Mouse (Mus musculus) kidney, adult 9 months (tissue): ENCODE data around the gene Tada2b.

Experiments used
- DNase-seq: peaks from one replicate; pipeline ENCODE4 v3.0.0; 2022

Tada2b gene

DNA sequence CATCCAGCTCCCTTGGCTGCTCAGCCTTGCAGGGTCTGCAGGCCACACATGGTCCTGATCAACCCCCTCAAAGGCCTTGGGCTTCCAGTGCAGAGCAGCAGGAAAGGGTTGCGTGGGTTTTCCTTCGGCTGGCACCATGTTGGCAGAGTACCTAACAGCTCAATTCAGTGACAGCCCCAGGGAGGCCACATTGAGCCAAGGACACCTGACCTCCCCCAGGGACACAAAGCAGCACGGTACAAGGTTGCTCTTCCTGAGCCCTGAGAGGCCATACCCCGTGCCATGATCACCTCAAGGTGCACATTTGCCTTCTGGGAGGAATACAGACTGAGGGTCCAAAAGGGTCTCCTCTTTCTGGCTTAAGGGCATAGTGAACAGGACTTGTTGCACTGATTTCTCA, 39.5 kb downstream of the Tada2b start:
- DNase-seq = no peak

DNA sequence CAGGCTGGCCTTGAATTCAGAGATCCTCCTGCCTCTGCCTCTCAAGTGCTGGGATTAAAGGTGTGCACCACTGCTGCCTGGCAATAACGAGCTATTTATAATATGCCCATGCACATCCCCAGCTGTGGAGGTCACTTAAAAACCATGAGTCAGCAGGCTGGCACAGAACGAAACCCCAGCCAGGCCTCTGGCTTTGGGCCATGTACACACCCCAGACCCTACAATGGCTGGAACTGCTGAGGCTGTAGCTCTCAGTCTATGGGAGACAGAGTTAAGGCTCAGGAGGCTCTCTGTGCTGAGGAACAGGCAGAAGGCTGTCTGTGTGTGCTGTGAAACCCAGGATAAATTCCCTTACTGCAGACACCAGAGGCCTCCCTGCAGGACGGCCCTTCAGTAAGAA, 43.3 kb downstream of the Tada2b start:
- no peak for DNase-seq

DNA sequence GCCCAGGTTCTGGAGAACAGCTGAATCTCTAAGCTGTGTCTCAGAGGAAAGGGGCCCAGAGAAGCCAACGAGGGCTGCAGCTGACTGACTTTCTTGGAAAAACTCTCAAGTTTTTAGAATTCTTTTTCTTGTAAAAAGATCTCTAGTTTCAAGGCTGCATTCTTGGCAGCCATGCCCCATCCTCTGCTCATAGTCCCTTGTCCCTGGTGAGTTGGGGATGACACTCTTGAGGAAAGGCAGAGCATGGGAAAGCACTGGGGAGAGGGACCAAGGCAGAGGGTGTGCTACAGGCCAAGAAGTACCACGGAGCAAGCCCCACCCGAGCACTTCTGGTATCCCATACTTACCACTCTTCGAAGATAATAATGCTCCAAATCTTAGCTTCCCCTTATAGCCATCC, 47.2 kb downstream of the Tada2b start:
- no peak for DNase-seq

DNA sequence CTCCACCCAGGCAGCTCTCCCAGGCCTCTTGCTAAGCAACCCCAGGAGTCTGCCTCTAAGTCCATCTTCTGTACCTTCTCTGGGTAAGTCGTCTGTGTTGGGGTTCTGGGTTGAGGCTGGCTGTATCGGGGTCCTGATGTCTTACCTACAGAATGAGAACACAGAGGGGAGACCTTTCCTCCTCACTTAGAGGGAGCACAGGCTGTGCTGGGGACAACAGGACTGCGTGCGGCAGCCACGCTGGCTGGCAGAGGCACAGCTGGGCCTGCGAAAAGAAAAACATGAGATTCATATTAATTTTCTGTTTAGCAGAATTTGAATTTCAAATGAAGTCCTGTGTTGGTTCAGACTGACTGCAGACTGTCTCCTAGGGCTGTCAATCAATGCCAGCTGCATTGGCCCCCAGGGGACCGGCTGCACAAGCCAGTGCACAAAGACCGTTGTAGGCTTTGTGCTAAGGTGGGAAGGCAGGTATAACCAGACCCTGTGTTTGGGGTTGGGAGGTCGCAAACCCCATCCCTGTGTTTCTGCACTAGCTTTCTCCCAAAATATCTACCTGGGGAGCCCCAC, 49.6 kb downstream of the Tada2b start:
- no peak for DNase-seq

DNA sequence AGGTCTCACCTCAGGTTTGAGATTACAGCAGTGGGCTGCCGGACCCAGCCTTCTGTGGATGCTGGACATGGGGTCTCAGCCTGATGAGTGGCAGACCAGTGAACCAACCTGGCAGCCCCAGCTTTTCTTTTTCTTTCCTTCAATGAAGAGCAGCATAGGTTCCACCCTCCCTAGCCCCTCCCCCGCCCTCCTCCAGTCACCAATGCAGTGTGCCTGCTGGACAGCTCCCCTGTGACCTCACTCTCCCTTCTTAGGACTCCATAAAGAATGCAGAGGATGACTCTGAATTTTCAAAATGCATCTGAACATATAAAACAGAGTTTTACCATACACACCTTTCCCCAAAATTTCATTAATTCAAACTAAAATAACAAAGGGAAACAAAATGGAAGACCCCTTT, 52.4 kb downstream of the Tada2b start:
- DNase-seq = no peak

DNA sequence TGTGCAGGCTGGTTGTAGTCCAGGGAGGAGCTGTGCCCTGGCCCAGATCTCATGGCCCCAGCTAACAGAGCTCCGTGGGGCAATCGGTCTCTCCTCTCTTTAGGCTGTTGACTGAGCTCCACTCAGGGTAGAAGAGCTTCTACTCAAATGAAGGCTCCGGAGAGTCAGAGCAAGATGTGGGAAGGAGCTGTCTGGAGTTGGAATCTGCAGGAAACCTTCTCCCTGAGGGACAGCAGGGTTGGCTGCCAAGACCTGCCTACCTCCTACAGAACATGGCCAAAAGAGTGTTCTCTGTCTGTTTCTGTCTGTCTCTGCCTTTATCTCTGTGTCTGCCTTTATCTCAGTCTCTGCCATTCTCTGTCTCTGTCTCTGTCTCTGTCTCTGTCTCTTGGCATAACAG, 54.5 kb downstream of the Tada2b start:
- DNase-seq = no peak

DNA sequence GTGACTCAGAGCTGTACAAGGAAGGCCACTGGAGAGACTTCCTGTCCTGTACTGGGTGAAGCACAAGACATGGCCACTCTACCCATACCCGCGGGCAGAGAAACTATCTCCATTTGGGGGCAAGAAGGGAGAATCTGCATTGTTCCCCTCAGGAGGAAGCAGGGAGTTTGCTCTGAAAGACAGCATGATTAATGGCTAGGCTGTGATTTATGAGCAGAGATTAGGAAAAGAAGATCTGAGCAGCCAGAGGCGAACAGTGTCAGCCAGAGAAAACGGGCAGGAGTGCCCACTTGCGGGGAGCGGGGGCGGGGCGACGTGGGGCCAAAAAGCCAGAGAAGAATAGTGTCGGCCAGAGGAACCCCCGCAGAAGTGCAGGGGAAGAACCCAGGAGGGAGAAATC, 56.3 kb downstream of the Tada2b start:
- no peak for DNase-seq

DNA sequence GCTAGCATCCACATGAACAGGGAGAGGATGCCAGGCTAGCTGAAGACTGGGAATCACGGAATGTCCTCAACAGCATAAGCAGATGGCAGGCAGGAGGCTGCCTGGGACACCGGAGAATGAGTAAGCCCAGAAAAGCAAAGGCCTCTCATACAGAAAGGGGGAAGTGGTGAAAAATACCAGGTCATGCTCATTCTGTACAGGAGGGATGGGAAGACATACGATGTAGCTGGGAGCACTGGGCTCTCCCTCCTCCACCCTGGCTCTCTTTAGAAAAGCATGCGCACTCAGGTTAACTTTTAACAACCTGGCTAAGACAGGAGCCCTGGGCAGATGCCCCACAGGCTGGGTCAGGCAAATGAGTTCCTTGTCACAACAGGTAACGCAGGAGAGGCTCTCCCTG, 57.7 kb downstream of the Tada2b start:
- DNase-seq = peak; percentile 78

DNA sequence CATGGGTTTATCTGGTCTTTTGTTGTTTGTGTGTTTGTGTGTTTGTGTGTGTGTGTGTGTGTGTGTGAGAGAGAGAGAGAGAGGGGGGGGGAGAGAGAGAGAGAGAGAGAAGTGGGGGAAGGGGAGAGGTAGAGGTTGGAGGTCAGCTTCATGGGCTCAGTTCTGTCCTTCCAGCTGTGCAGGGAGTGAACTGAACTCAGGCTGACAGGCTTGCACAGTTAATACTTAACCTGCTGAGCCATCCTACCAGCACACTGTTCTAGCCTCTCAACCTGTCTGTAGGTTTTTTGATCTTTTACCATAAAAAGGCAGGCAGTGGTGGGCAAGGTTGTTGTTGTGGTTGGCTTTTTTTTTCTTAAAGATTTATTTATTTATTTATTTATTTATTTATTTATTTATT, 59.4 kb downstream of the Tada2b start:
- peak; percentile 39 for DNase-seq
